Mouse (Mus musculus) brain, adult 2 months (tissue): Measurements from ENCODE around the gene Rara.
"Not testable (repeated sequence)": the region's sequence is repeated elsewhere in the genome, so short reads cannot be mapped to it uniquely, and the experiment has no call there.

ENCODE experiments used
- DNase-seq: peaks from one replicate; pipeline ENCODE4 v3.0.0; 2011; ENCODE audit warnings: low read depth, low spot score

Rara gene

DNA sequence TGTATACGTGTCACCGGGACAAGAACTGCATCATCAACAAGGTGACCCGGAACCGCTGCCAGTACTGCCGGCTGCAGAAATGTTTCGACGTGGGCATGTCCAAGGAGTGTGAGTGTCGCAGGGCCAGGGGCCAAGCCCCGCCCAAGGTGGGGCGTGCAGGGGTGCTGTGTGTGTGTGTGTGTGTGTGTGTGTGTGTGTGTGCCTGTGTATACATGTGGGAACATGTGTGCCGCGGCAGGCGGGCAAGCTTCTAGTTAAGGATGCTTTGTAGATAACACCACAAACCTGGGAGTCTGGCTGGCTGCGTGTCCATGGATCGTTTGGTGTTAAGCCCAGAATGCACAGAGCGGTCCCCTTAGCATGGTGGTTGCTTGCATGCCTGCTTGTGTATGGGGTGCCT is 40.5 kb downstream of the Rara start:
- DNase-seq: no peak

DNA sequence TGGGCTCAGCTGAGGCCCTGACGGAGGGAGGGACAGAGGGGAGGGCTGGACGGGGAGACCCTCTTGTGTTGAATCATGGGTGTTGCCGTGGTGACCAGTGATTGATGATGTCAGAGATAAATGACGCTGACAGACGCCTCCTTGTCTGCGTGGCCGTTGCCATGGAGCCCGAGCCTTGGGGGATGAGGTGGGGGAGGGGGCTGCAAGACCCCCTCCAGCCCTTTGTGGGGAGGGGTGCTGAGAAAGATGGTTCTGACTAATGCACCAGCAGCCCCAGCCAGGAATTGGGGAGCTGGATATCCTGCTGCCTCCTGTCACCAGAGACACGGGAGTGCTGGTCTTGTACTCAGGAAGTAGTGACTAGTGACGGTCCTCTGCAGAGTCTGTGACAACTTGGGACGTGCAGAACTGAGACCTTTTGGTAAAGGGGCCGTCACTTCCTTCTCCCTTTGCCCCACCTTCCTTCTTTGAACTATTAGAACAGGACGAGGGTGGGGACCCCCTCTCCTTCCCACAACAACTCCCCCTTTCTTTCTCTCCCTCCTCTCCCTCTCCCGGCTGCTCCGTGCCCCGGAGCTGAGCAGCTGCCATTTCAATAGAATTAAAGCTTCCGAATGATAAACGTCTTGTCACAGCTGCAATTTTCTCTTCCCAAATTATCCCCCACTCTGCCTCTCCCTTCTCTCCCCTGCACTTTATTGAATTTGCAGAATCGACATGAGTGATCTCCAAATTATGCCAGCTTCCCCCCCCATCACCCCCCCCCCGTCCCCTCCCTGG is 41.3 kb downstream of the Rara start:
- DNase-seq: no peak

- DNase-seq: peak; percentile 86
Observed at GRCm38 (mm10) chr11:98969496-98969927, 41.9 kb downstream of the Rara start.

DNA sequence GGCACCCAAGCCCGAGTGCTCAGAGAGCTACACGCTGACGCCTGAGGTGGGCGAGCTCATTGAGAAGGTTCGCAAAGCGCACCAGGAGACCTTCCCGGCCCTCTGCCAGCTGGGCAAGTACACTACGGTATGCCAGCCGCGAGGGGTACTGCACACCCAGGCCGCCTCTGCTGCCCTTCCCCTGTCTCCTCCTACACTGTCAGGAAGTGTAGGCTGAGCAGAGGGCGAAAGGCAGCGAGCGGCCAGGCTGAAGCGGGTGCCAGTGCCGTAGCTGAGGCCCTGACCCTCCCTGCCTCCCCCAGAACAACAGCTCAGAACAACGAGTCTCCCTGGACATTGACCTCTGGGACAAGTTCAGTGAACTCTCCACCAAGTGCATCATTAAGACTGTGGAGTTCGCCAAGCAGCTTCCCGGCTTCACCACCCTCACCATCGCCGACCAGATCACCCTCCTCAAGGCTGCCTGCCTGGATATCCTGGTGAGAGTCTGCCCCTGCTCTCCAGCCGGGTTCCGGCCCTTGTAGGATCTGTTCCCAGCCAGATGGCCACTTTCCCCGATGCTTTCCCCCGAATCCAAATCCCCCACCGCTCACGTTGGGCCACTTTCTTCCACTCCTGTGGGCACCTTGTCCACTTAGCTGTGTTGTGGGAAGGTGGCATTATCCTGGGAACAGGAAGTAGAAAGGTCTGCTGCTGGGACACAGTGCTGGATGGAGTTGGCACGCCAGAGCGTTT is 42.7 kb downstream of the Rara start:
- DNase-seq: no peak

- no peak for DNase-seq
Observed at GRCm38 (mm10) chr11:98971316-98972031, 43.9 kb downstream of the Rara start.

- peak; percentile 84 for DNase-seq
Observed at GRCm38 (mm10) chr11:98972215-98972614, 44.6 kb downstream of the Rara start.

GRCm38 (mm10) chr11:98972801-98973360 is 45.3 kb downstream of the Rara start:
- no peak for DNase-seq

GRCm38 (mm10) chr11:98973584-98973983 is 46.0 kb downstream of the Rara start:
- no peak for DNase-seq

DNA sequence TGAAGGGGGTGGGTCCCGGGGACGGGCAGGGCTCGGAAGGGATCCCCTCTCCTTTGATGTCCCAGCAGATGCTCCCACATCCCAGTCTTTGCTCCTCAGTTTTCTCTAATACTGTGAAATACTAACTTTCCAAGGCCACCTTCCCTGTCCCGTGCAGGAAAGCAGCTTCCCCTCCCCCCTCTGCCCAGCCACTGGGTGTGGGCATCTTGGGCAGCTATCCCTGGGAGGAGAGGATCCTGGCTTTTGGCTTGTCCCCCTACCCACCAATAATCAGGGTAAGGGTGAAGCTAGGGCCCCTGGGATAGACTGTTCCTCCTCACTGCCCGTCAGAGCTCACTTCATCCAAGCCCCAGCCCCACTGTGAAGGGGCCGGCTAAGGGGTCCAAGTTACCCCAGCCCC is 46.6 kb downstream of the Rara start:
- no peak for DNase-seq

DNA sequence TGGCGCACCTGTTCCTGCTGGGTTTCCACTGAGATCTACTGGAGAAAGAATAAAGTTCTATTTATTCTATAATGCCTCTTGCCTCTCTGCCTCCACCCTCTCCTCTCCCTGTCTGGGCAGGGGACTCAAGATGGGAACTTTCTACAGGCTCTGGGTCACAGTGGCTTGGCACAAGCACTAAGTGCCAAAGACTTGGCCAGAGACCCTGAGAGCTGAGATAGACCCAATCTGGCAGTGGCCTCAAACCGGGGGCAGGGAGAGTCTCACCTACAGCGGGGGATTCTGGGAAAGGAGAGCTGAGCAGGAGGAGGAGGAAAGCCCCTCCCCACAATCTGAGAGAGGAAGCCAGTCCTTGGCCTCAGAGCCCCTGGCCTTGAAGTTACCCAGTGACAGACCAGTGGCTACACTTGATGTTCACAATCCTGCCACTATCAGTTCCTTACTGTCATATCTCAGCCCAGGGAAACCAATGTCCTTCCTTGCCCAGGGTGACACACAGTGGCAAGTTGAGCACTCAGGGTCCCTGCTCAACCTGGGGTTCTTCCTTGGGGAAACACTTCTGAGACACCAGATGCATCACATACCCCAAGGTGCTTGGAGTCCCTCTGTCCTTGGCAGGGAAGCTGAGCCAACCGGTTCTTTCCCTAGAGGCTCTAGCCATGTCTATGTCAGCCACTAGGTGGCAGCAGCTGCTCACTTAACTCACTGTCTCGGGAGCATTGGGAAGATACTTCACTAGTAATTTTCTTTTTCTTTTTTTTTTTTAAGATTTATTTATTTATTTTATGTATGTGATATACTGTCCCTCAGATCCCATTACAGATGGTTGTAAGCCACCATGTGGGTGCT is 47.5 kb downstream of the Rara start:
- DNase-seq: peak; percentile 87

- no peak for DNase-seq
Observed at GRCm38 (mm10) chr11:98978526-98979148, 51.0 kb downstream of the Rara start.

DNA sequence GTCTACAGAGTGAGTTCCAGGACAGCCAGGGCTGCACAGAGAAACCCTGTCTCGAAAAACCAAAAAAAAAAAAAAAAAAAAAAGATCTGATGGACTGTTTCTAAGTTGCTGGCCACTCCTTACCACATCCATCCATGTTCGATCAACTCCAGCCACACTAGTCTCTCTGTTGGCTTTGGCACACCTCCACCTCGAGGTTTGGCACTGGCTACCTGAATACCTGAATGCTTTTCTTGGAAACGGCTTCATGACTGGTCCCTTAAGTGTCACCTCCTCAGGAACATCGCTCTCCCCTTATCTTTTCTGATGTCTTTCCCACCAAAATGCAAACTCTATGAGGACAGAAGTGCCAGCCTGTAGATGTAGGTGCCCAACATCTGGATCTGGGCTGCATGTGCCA is 51.7 kb downstream of the Rara start:
- DNase-seq: no peak

GRCm38 (mm10) chr11:98981289-98981996 is 53.8 kb downstream of the Rara start:
- DNase-seq: no peak

GRCm38 (mm10) chr11:98981997-98982772 is 54.6 kb downstream of the Rara start:
- DNase-seq: peak; percentile 89

DNA sequence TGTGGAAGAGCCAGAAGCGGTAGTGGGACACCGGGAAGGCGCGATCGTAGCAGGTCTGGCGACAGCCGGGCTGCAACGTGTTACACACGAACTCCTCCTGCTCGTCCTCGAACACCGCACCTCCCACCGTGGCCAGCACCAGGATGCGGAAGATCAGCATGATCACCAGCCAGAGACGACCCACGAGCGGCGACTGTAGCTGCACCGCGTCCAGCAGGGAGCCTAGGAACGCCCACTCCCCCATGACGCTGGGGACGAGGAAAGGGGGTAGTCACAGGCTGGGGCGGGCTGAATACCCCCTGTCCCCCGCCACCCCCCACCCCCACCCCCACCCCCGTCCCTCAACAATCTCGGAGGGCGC is 55.1 kb downstream of the Rara start, which contains the start of gene Gjd3:
Gene Gjd3 (minus strand): TSS at position 244 of the 361 bp plus-strand sequence.
- DNase-seq: no peak

GRCm38 (mm10) chr11:98983551-98983950 is 55.9 kb downstream of the Rara start:
- DNase-seq: no peak

GRCm38 (mm10) chr11:98985542-98985941 is 57.9 kb downstream of the Rara start:
- DNase-seq: no peak

- DNase-seq: not testable (repeated sequence)
Observed at GRCm38 (mm10) chr11:98988260-98988659, 60.6 kb downstream of the Rara start.

- DNase-seq: no peak
Observed at GRCm38 (mm10) chr11:98990866-98991265, 63.2 kb downstream of the Rara start.
